Mouse (Mus musculus): ENCODE measurements around the gene Pde6h.

DNA sequence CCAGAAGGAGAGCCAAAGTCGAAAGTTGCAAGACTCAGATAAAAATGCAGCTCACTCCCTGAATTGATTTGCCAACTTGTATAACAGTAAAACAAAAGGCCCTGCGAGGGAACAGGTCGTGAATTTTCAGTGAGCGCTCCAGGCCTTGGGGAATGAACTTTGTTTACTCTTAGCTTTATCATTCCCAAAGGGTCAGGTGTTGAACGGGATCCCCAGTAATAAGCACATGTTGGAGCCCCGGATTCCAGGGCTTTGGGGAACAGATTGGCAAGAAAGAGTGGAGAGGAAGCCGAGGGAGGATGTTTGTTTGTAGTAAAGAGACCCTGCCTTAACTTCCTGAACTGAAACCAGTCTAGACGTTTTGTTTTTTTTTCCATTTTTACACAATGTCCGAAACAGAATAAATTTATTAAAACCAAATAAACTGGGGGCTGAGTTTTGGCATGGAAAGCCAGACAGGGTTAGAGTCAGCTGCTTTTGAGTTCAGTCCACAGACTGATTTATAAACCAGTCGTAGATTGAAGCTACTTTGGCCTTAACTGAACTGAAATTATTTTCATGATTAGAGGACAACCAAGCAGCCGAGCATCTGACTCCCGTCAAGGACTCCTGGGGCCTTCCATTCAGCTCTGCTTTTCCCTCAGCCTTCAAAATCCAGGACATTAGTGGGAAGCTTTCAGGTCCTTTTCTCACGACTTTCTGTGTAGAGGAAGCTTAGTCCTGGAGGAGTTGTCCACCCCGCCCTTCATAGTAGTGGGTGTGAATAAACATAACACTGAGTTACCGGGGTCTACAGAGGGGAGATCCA is 28.9 kb upstream of the Pde6h start:
- TF ChIP-seq POLR2A (IDR thresholded peaks at IDR 0.05; ENCODE audit: borderline replicate concordance, extremely low read depth, insufficient read depth, insufficient read length, poor library complexity, severe bottlenecking), result no peak
- no peak for TF ChIP-seq CTCF (IDR thresholded peaks at IDR 0.05; ENCODE audit: borderline replicate concordance, extremely low read depth, insufficient read depth, insufficient read length)
